Mouse (Mus musculus): Measurements from ENCODE around the gene Dnajb11. TPM values are rescaled to one million over a fixed set of nuclear protein-coding genes. Genes with fewer than 3 reads are reported as not detected.
A peak's percentile ranks its signal among the peaks of the same experiment; 100 is the strongest.

The Dnajb11 gene
- total RNA-seq, 2 experiments from 2014 or later: 67.0 to 69.8 TPM

DNA sequence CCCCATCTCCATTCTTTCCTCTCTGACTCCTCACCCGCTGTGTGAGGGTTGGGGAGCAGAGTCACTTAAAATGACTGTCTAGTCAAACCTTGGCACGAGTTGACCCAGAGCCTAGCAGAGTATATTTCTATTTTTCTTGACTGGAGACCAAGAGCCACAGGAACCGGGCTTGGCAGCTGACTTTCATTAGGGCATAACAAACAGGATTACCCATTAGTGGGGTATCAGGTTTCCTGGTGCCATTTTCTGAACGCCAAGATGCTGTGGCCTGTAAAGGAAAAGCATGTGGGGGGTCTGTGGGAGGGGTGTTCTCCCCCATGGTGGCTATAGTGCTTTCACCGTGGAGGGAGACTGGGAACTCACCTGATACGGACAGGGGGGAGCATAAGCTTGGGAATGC is 23.3 kb downstream of the Dnajb11 start:
- DNase-seq (ENCODE audit: low spot score in 2 of 2): no peak

- DNase-seq (ENCODE audit: low spot score in 2 of 2): no peak
Observed at GRCm38 (mm10) chr16:22881487-22881886, 23.8 kb downstream of the Dnajb11 start.

GRCm38 (mm10) chr16:22883441-22883840 is 25.8 kb downstream of the Dnajb11 start:
- no peak for DNase-seq (ENCODE audit: low spot score in 2 of 2)

DNA sequence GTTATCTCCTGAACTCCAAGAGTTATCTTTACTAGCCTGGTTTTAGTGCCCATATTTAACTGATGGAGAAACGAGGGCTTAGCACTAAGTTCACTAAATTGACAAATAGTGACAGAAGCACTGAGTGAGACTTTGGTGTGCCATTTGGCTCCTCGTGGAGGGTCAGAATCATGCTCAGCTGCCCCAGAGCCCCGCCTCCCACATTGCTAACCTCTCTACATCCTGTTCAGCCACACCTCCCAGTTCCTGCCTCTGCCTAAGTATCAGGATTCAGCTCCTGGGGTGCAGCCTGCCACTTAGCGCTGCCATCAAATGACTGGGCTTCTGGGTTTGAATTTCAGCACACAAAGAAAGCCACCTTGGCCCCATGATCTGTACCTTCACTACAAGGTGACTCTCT is 27.7 kb downstream of the Dnajb11 start:
- DNase-seq (ENCODE audit: low spot score in 2 of 2): no peak

- DNase-seq (ENCODE audit: low spot score in 2 of 2): no peak
Observed at GRCm38 (mm10) chr16:22886726-22887125, 29.1 kb downstream of the Dnajb11 start.

- DNase-seq (ENCODE audit: low spot score in 2 of 2): no peak
Observed at GRCm38 (mm10) chr16:22888835-22889234, 31.2 kb downstream of the Dnajb11 start.

DNA sequence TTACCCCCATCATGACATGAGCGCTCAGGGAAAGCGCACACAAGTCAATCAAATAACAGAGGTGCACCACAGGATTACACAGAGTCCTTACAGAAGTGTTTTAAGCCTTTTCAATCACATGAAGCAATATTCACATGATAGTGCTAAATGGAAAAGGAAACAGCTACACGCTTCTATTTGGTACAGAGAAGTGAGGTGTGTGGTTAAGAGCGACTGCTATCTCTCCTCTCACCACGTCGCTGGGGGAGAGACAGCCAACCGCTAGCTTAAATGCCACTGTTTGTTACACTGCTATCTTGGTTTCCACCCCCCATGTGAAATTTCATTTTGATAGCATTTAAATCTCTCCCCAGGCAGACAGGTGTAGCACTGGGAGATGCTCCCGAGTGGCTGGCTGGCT is 32.1 kb downstream of the Dnajb11 start:
- DNase-seq (ENCODE audit: low spot score in 2 of 2): no peak

DNA sequence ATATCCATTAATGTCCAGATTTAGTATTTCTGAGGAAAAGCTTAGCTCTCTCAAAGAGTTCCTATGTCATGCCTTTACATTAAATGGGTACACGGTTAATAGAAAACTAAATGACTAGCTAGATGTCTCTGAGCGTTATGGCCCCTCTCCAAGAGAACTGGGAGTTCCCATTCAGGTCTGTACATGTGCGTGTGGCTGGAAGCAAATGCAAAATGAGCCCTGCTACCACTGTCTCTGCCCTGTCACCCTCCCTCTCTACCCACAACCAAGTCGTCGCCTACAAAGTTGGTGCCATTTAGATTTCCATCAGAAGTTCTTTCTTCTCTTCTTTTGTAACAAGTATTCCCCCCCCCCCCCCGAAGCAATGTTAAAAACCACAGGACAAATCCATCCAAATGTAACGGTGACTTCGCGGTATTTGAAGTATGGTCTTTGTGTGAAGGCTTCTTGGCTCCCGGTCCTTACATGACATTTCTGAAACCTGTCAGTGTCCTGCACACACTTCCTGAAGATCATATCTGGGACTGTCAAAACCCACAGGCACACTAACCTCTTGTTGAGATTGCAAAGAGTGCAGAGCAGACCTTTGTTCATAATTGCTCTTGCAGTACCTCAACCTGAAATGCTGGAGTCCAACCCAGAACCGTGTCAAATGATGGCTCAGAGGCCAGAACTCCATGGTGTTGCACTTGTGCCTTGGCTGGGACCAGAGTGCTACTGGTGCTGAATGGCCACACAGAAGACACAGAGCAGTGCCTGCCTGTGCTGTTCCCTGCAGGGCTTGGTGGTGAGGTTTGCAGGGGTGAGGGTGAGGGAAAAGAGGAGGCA is 33.3 kb downstream of the Dnajb11 start, which contains the start of gene Ahsg:
Gene Ahsg, plus strand, starts transcription at position 595 of the 828 bp plus-strand sequence.
- no peak for DNase-seq (ENCODE audit: low spot score in 2 of 2)

- DNase-seq (ENCODE audit: low spot score in 2 of 2): no peak
Observed at GRCm38 (mm10) chr16:22891733-22892154, 34.1 kb downstream of the Dnajb11 start.

DNA sequence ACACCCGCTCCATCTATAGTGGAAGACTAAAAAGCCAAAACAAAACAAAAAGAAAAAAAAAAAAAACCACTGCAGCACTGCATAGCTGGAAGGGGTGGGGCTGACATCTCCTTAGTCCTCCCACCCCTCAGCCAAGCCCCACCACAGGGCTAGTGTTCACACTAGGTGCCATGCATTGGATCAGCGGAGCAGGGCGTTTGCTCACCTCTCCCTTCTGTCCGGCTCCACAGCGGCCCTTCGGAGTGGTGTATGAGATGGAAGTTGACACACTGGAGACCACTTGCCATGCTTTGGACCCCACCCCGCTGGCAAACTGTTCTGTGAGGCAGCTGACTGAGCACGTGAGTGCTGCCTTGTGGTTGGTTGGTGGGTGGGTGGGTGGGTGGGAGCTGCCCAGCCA is 36.5 kb downstream of the Dnajb11 start:
- no peak for DNase-seq (ENCODE audit: low spot score in 2 of 2)

DNA sequence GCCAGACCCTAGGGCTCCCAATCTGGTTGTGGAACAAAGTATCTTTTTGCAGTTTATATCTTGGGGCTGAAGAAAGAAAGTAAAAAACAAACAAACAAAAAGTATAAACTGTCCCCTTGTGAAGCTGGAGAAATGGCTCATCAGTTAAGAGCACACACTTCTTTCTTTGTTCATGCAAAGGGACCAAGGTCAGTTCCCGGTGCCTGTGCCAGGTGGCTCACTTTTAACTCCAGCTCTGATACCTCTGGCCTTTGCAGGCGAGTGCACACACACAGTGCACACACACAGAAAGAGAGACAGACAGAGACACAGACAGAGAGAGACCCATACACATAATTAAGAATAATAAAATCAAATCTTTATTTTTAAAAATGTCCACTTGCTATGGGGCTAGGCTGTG is 39.0 kb downstream of the Dnajb11 start:
- no peak for DNase-seq (ENCODE audit: low spot score in 2 of 2)

DNA sequence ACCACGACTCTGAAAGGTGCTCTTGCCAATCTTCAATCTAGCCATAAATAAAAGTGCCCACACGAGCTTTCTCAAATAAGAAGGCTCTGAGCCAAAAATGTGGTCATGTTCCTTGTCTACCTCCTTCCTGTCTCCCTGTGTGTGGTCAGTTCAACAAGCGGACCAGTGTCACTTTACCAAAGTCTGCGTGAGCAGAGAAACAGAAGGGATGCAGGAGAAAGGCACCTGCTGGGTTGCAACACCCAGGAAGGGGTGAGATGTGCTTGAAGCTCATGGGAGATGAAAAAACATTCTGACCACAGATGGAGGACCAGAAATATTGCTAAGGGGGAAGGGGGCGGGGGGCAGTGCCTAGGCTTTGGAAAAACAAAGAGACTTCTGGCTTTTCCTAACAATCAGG is 41.7 kb downstream of the Dnajb11 start:
- DNase-seq (ENCODE audit: low spot score in 2 of 2): no peak

- DNase-seq (ENCODE audit: low spot score in 2 of 2): no peak
Observed at GRCm38 (mm10) chr16:22899866-22900570, 42.4 kb downstream of the Dnajb11 start.

GRCm38 (mm10) chr16:22901326-22901725 is 43.7 kb downstream of the Dnajb11 start:
- DNase-seq (ENCODE audit: low spot score in 2 of 2): no peak

DNA sequence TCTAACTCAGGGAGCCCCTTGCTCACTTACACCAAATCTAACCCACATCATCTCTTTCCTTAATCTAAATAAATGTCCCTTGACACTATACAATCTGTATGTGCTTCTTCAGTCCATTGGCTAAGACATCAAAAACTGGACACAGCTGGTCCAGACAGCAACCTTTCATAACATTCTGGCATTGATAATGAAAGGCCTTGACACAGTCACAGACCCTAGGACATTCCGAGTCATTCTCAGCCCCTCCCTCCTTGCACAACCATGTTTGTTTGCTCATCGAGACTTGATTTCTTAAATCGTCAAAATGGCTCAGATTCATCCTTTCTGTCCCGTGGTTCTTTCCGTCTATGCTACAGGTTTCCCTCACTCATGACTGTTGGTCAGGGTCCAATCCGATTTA is 51.6 kb downstream of the Dnajb11 start:
- no peak for DNase-seq (ENCODE audit: low spot score in 2 of 2)

DNA sequence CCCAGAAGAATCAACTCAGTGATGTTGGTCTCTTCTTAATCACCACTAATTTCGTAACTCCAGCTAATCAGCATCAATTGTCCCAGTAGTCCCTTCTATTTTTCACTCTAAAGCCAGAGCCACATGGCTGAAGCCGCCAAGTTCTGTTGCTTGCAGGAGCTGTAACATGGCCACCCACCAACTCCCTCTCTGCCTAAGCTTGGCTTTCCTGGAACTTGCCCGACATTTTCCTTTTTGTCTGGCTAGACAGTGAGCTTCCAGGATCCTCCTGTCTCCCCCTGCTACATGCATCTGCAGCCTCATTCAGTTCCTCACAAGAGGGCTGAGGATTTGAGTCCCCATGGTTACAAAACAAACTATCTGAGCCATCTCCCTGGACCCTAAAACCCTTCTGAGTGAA is 54.3 kb downstream of the Dnajb11 start:
- peak; percentile 15 to 53 for DNase-seq (ENCODE audit: low spot score in 2 of 2)

DNA sequence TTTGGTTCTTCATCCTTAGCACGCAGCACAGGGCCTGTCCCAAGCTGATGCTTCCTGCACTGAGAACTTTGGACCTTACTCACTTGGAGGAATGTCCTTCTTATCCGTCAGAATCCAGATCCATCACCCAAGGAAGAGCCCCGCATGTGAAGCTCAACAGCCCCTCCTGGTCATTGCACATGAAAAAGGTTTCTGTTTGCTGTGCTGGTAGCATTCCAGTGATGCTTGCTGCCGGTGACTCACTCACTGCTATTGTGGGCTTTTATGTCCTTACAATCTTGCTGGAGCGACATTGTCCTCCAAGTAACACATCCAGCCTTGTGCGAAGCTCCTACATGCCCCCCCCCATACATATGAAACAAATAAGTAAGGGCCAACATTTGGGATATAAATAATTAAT is 55.2 kb downstream of the Dnajb11 start:
- DNase-seq (ENCODE audit: low spot score in 2 of 2): no peak

GRCm38 (mm10) chr16:22914276-22914675 is 56.6 kb downstream of the Dnajb11 start:
- no peak for DNase-seq (ENCODE audit: low spot score in 2 of 2)

- DNase-seq (ENCODE audit: low spot score in 2 of 2): no peak
Observed at GRCm38 (mm10) chr16:22918034-22918433, 60.4 kb downstream of the Dnajb11 start, which contains the start of gene Fetub. TSS of gene Fetub (plus strand) at chr16:22918334.

DNA sequence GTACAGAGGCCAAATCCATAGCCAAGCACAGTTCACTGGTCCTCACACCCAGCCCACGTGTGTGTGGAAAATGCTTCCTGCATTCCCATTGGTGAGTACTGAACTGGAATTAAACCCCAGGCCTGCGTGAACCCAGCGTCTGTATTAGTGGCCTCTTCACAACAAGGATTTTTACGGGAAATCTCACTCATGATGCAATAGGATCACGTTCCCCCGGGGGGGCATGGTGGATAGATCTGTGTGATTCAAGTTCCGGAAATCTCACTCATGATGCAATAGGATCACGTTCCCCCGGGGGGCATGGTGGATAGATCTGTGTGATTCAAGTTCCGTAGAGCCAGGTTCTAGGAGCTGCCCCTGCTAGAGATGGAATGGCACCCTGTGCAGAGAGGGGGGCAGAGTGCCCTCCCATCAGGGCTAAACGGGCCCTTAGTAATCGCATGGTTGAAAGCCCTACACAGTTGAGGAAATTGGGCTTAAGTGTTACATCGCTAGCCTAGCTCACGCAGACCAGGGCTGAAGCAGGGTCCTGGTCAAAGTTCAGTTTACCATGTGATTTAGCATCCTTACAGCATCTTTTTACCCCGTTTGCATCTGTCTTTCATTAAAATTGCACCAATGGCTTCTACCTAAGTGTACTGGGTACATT is 61.1 kb downstream of the Dnajb11 start:
- DNase-seq (ENCODE audit: low spot score in 2 of 2): no peak

DNA sequence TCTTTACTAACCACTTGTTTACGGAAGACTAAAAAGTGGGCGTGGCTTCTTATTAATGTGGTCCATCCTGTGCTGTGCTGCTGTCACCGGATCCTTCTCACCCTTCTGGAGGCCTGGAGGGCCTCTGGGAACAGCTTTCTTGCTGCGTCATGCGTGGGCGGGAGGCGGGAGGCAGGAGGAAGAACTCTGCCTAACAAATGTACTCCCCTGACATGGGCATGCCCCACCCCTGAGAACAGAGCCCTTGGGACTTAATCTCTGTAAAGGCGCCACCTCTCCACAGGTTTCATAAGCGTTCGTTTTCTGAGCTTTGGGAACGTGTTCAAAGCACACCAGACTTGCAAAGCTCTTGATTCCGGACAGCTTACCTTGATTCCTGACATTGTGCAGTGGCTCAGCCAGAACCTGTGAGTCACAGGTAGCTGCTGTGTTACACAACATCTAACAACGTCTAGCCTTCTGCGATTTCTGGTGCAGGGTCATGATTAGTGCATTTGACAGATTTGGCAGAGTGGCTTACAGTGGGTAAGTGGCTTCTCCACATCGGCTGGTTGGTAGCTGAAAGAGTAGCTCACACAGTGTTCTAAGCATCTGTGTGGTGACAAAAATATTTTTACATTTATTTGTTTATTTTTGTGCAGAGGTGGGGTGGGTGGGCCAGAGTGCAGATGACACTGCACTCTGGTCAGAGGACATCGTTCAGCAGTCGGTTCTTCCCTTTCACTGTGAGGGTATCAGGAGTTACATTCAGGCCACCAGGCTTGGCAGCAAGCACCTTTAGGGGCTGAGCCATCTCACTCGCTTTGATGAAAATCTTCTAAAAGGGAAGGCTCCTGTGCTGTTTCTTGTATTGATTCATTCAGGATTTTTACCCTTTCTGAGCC is 62.6 kb downstream of the Dnajb11 start:
- DNase-seq (ENCODE audit: low spot score in 2 of 2): no peak

All from layer of hippocampus, adult 18-20 months (tissue).